Mouse (Mus musculus): Measurements from ENCODE around the gene Stx11.
A peak's percentile ranks its signal among the peaks of the same experiment; 100 is the strongest.

The Stx11 gene

DNA sequence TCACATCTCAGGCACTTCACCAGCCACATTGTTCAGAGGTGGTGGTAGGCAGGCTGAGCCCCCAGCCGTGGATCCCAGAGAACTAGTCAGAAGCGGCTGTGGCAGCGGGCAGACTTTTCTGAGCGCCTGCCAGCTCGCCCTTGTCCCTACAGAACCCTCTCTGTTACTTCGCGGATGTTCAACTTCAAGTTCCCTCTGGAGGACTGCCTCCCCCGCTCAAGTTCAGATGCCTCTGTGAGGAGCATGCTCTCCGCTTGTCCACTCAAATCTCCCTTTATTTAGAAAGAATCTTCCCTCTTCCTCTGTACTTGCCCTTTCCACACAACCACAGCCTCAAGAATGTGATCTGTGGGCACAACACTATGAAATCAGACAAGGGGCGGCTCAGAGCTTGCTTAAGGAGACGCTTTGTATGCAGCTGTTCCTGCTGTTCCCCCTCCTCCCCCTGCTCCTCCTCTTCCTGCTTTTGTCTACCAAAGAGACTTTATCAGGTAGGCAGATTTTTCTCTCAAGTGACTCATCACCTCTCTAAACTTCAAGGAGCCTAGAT, 52.0 kb downstream of the Stx11 start:
- peak in 1 of 2 experiments; percentile 17 for DNase-seq

DNA sequence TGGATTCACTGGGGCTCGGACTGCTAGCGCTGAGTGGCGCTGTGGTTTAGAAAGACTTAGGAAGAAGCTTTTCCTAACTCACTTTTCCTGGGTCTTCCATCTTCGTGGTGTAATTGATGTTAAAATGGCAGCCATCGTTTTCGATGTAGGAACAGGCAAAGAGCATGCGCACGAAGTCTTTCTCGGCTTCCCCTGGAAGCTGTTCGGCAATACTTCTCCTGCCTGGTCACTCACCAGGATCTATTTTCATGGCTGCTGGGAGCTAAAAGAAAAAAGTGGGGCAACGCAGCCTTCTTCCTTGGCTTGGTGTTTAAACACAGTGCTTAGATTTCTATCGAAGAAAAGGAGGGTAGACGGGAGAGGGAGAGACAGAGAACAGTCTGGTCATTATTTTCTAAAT, 52.6 kb downstream of the Stx11 start:
- no peak for DNase-seq

DNA sequence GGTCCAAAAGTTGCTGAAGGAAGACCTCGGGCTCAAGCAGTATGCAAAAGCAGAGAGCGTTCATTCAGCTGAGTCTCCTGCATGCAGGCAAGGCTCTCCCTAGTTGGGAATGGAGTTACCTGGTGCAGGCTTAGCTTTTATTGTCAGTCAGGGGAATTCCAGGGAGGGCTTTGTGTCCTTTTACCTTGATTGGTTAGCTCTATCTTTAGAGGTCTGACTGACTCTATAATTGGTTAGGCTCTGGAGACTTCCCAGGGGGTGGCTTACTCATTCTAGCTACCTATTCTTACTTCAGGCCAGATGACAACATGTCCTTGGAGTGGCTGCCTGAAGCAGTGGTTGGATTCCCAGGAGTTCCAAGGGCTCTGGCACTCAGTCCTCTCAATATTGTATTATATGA, 54.2 kb downstream of the Stx11 start:
- DNase-seq = no peak

DNA sequence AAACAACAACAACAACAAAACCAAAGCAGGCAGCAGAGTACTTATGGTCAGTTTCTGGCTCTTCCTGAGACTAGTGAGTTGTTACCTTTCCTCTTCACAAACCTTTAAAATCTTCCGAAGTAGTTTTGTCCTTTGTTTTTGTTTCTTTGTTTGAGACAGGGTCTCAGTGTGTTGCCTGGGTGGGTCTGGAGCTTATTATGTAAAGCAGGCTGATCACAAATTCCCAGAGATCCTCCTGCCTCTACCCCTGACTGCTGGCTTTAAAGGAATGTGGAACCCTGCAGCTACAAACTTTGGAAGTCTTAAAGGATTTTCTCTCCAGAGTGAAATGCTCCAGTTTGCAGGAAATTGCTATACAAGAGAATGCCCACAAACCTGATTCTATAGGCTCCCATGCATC, 54.9 kb downstream of the Stx11 start:
- DNase-seq = no peak

DNA sequence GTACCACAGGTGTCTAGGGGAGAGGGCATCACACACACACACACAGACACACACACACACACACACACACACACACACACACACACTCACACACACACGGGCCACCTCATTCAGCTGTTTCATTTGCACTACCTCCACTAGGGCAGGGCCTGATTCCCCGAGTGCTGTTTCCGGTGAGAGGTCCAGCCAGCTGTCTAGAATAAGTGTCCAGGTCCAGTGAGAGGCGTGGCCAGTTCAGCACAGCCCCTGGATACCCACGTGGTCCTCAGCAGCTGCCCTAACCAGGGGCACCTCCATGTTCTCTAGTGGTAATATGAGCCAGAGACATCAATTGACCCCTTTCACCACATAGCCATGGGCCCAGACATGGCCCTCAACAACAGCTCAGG, 60.0 kb downstream of the Stx11 start:
- no peak for DNase-seq

DNA sequence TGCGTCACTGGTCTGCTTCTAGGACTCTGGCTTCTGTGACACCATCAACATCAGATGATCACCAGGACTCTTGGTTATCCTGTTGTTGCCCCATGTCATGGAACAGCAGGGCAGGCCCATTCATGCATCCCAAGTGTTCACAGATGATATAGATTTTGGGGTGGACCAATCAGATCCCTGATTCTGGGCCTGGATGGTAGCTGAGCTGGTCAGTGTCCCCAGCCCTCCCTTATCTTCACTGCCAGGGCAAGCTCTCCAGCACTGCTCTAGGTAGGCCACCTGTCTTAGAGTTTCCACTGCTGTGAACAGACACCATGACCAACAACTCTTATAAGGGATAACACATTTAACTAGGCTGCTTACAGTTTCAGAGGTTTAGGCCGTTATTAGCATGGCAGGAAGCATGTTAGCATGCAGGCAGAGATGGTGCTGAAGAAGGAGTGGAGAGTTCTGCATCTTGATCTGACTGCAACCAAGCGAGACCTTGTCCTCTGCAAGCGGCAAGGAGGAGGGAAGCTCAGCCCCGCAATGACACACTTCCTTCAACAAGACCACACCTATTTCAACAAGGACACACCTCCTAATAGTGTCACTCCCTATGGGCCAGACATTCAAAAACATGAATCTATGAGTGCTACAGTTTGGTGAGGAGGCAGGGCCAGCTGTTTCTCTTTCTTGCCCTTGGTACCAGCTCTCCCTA, 60.5 kb downstream of the Stx11 start:
- DNase-seq = no peak

DNA sequence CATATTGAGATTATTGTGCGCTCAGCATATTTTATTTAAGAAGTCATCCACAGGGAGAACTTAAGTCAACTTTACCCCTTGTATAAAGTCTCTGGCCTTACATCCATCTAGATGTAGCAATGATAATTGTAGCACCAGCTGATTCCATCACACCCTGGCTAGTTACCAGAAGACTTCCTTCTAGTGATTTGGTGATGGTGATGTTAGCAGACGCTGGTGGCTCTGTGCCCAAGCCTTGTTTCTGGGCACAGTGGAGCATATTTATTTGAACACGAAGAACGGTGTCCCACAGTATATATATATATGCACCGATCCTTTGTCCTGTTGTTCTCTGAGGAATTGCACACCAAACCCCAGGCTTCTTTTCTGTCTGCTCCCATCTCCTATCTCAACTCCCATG, 64.2 kb downstream of the Stx11 start:
- DNase-seq = no peak

DNA sequence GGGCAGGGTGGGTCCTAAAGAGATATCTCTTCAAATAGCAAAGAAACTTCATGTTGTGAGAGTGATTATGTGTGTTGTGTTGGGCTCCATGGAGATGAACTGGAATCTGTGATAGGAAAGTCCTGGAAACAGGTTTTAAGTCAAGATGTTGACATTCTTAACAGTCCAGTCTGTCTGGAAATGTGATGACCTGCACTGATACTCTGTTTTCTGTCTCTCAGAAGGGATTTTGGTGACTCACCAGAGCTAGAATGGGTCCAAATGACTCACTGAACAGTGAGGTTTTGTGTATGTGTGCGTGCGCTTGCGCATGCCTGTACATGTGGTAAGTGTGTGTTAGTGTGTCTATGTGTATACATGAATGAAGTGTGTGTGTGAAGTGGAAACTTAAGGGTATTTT, 70.8 kb downstream of the Stx11 start:
- DNase-seq = no peak

DNA sequence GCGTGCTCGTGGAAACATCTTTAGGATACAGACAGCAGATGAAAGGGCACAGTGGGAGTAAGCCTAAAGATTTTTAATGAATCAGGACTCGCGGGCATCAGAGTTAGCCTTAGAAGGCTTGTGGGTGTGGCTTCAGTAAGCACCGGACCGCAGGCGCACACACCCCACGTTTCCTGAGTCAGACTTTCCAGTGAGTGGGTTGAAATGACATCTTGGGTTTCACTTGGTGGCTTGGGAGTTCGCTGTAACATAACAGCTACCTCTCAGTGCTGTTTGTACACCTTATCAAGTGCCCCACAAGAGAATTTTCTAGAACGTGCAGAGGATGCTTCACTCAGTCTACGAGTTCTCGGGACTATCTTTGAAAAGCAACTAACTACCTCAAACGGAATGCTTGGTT, 75.7 kb downstream of the Stx11 start:
- DNase-seq = no peak
